Mouse (Mus musculus) ovary, postnatal 36 days (tissue): ENCODE data around the gene Sh3bp5.
A peak's percentile ranks its signal among the peaks of the same experiment; 100 is the strongest.

ENCODE experiments used
- DNase-seq: peaks from one replicate; pipeline ENCODE4 v3.0.0; 2022; ENCODE audit warnings: low spot score, mixed read lengths

Gene Sh3bp5

GRCm38 (mm10) chr14:31392873-31393545 lies 42.9 kb downstream of the Sh3bp5 start:
- no peak for DNase-seq

DNA sequence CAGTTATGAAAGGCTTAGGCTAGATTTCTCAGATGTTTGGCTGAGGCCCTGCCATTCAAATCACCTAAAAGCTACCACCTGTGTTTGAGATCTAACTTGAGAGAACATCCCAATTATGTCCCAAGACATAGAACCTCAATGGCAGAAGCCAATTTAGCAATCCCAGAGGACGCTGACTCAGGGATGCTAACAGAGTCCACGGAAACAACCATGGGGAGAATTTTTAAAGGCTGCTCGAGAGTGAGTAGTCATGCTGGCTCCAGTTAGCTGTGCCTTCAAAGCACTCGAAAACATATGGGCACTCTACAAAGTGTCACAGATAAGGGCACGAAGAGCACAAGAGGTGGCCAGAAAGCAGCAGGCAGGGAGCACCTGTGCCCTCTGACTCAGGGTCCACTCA lies 43.6 kb downstream of the Sh3bp5 start:
- peak; percentile 1 for DNase-seq

GRCm38 (mm10) chr14:31389421-31390147 lies 46.3 kb downstream of the Sh3bp5 start:
- peak; percentile 2 for DNase-seq

- no peak for DNase-seq
Observed at GRCm38 (mm10) chr14:31388086-31388872, 47.6 kb downstream of the Sh3bp5 start.

DNA sequence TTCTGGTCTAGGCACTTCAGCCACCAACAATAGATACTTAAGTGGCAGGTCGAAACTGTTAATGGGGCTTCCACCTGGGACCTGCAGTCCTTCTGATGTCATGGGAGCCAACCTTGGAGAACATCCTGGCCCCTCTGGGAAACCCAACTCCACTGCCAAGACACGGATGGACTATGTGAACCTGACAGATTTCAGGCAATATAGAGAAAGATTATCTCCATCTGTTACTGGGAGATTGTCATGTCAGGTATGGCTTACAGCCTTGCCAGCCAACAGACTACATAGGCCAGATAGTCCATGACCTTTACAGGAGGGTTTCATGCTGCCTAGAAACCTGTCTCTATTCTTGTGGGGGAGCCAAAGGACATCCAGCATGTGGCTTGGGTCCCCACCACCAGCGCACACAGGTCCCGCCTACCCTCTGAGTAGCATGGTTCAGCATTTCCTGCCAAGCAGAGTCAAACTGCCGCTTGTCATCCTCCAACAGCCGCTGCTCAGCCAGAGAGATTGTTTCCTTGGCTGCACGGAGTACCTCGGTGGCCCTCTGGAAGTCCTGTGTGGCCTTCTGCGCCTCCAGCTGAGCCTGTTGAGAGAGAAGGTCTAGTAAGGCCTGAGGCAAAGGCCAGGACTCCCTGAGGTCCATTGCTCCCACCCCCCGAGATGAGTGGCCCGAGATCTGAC lies 48.4 kb downstream of the Sh3bp5 start:
- no peak for DNase-seq

DNA sequence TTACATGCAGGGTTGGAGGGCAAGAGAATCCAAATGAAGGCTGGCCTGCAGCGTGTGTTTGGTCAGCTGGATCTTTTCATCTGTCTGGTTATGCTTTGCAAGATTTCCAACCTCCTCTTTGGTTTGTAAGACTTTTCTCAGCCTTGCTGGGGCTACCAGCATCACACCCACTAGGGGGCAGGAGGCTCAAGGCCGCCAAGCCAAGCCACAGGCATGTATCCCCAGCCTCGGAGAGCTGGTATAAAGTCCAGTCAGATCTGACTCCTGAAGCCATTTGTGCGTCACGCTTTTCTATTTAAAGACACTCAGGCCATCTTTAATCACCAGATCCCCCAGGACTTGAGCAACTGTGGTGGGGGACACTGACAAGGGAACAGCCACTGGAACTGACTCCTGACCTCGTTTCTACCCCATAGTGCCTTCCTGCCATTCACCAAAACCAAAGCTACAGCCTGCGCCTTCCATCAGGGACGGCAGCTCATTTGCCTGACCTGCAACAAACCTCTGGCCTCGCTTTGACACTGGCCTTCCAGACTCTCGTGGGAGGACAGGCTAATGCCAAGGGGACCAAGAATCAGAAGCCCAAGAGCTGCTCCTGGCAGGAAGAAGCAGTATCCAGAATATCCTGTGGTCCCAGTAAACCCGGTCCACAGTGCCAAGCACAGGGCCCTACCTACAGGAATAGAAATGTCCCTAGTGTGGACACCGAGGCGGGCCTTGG lies 49.7 kb downstream of the Sh3bp5 start:
- DNase-seq = peak; percentile 81

GRCm38 (mm10) chr14:31385406-31385805 lies 50.5 kb downstream of the Sh3bp5 start:
- no peak for DNase-seq

GRCm38 (mm10) chr14:31384366-31385323 lies 51.2 kb downstream of the Sh3bp5 start:
- DNase-seq = peak; percentile 52

DNA sequence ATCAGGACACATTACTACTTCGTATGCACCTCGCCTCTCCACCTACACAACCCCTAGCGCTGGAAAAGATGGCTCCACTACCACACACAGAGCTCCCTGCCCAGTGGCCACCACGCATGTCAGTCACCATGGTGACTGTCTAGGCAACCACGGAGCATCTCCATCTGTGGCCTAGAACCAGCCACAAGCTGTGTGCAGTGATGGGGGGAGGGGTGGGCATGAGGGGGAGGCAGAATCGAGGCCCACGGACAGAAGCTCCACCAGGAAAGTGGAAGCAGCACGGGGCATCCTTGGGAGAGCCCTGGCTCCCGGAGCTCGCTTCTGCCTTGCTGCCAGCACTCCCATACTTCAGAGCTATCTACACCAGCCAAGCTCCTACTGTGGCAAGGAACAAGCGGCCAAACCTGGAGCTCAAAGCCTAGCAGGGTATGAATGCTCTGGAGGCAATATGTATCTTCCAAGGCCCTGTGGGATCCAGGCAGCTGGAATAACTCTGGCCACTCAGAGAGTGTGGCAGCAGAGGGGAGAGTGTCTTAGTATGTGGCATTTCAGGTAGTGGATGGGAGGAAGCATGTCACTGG lies 52.3 kb downstream of the Sh3bp5 start:
- no peak for DNase-seq

GRCm38 (mm10) chr14:31382276-31382675 lies 53.6 kb downstream of the Sh3bp5 start:
- DNase-seq = no peak

DNA sequence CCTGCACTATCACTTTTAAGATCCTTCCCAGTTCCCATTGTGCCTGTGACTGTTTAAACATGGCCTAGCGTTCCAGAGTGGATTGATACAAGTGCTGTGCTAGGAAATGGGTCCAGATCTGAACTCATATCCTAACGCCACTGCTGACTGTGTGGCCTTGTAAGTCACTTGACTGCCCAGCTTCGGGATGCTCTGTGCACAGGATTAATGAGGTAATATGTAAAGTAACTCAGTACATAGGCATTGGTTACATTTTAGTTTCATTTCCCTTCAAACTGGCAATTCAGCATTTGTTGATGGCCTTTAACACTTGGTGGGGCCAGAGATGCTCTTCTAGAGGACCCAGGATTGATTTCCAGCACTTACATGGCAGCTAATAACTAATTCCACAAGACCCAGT lies 59.5 kb downstream of the Sh3bp5 start:
- DNase-seq = no peak

DNA sequence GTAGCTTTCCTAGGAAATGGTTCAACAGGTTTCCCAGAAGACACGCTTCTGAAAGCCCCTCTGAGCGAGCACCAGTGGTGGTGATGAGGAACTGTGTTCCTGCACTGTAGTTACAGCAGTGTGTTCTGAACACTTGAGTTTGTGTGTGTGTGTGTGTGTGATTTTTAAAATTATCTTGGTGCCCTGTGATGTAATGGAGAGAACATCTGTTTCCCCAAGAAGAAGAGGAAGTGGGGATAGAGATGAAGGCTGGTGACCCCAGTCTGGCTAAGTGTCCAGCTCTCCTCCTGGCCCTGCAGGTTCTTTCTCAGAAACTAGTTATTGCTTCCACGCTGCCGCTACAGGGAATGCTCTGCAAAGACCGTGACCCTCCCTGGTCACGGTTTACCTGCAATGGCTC lies 61.5 kb downstream of the Sh3bp5 start:
- DNase-seq = no peak

DNA sequence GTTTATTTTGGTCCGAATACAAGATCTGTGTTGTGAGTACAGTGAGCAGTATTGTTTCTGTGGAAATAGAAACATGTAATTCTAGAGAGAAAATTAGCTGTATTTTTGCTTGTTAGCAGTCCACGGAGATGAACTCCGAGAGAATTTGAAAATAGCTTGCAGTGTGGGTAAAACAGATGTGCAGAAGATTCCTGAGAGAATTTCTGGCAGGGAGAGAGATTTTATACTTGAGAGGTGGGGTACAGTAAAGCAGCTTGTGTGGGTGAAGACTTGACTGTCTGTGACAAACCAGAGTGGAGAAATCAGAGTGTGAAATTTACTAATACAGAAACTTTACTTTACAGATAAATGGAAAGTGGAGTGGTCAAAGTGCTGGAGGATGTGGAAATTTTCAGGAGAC lies 66.5 kb downstream of the Sh3bp5 start:
- DNase-seq = no peak

GRCm38 (mm10) chr14:31367951-31368350 lies 67.9 kb downstream of the Sh3bp5 start:
- no peak for DNase-seq

- peak; percentile 58 for DNase-seq
Observed at GRCm38 (mm10) chr14:31365350-31365749, 70.5 kb downstream of the Sh3bp5 start.

DNA sequence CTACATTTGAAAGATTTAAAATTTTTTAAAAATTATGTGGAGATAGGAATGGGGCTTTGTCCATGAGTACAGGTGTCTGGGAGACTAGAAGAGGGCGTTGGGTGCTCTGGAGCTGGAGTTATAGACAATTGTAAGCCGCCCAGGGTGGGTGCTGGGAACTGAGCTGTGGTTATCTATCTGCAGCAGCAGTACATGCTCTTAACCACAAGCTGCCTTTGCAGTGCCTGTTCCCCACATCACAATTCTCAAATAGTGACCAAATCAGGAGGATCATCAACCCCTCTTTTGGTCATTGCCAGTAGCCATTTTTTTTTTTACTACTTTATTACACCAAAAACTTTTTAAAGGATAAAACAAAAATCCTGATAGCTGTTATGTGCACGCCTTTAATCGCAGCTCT lies 71.3 kb downstream of the Sh3bp5 start:
- DNase-seq = no peak

- no peak for DNase-seq
Observed at GRCm38 (mm10) chr14:31362236-31362635, 73.6 kb downstream of the Sh3bp5 start.

DNA sequence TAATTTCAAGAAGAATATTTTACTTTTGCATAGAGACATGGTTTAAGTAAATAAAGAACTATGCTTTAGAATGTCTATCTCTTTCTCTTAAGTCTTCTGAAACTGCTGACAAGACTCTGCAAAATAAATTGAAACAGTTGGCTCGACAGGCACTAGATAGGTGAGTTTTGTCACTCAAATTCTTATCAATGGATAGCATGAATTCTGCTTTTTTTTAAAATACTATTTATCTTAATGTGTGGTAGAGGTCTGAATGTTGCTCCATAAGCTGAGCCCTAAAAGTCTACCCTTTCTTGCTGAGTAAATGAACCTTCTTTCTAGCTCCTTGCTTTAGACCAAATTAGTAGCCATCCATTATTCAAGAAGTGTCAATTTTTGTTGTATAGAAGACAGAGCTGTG lies 90.5 kb downstream of the Sh3bp5 start:
- no peak for DNase-seq

GRCm38 (mm10) chr14:31343241-31343640 lies 92.6 kb downstream of the Sh3bp5 start:
- no peak for DNase-seq

GRCm38 (mm10) chr14:31337947-31338346 lies 97.9 kb downstream of the Sh3bp5 start:
- DNase-seq = no peak
